Mouse (Mus musculus) spleen, adult 2 months (tissue): ENCODE measurements around the gene Cerkl.

ENCODE experiments used
- CTCF ChIP-seq: fragments of 200-500 bp; IDR thresholded peaks from 2 replicates; pipeline ENCODE4 v1.5.1; 2011; ENCODE audit warnings: mild to moderate bottlenecking, inconsistent platforms; ENCODE audit not compliant: insufficient read depth, insufficient read length, insufficient replicate concordance; ENCODE audit errors: extremely low read depth
- POLR2A ChIP-seq: fragments of 200-500 bp; IDR thresholded peaks from 2 replicates; pipeline ENCODE4 v1.6.1; 2011; ENCODE audit warnings: low read depth, low read length, inconsistent platforms

- TF ChIP-seq POLR2A (no peak), CTCF (no peak)
Measured at GRCm38 (mm10) chr2:79459061-79460045, 2.8 kb upstream of the Cerkl start.
